8 mouse cellular contexts compared by ENCODE assay signal in genomic region chr9:41736881-41737280, GRCm38 (mm10).
DNase-seq lines count a peak whose midpoint lies in the region; ATAC-seq and TF ChIP-seq lines count a peak whose summit lies in the region.

No protein-coding gene starts in this region.

- no peak for DNase-seq in heart, postnatal 36 days
- DNase-seq in R1 (ENCODE audit: low read depth, low spot score): peak; percentile 74
- DNase-seq in forebrain, postnatal 0 days: peak; percentile 69
- DNase-seq in midbrain, embryonic 10.5 days (ENCODE audit: low spot score): no peak
- DNase-seq in thymus, adult 18-20 months: no peak
- DNase-seq in frontal cortex, adult 2 months (ENCODE audit: extremely low spot score in 1 of 2, low spot score in 1 of 2): no peak

- no peak overlapping the region for H3K9ac ChIP-seq in heart, embryonic 14.5 days (ENCODE audit: low read length)
- H3K9ac ChIP-seq in forebrain, postnatal 0 days: peak overlapping the region; percentile 73

- H3K27ac ChIP-seq in heart, embryonic 14.5 days (replicated peaks in 1 of 2; ENCODE audit: control insufficient read depth in 1 of 2, insufficient read depth in 1 of 2, low read depth in 2 of 2, low read length in 2 of 2): peak overlapping the region; percentile 78 to 90; a peak in 3 of 4 replicates
- peak overlapping the region; percentile 98 for H3K27ac ChIP-seq in forebrain, postnatal 0 days (ENCODE audit: low read depth, low read length)
- peak overlapping the region; percentile 93 for H3K27ac ChIP-seq in midbrain, embryonic 10.5 days (replicated peaks)

- TF ChIP-seq CTCF in forebrain, postnatal 0 days (IDR thresholded peaks at IDR 0.05; ENCODE audit: low read depth): no peak

- H3K9me3 ChIP-seq in heart, embryonic 14.5 days (ENCODE audit: control insufficient read depth, low read length): no peaks in the 10 kb centered on the region
- no peaks in the 10 kb centered on the region for H3K9me3 ChIP-seq in forebrain, postnatal 0 days (ENCODE audit: low read length)
- H3K9me3 ChIP-seq in midbrain, embryonic 10.5 days (replicated peaks): no peaks in the 10 kb centered on the region

- peaks cover 10 to 15% of the 10 kb centered on the region in 2 experiments; a peak in 3 of 4 replicates for H3K4me1 ChIP-seq in heart, embryonic 14.5 days (ENCODE audit: control insufficient read depth in 2 of 2, insufficient read depth in 2 of 2, low read length in 2 of 2)
- peaks cover 12% of the 10 kb centered on the region for H3K4me1 ChIP-seq in forebrain, postnatal 0 days (ENCODE audit: insufficient read depth)
- H3K4me1 ChIP-seq in midbrain, embryonic 10.5 days: peaks cover 36% of the 10 kb centered on the region

- H3K27me3 ChIP-seq in heart, embryonic 14.5 days (ENCODE audit: control insufficient read depth, insufficient read depth, low read length): no peaks in the 10 kb centered on the region
- H3K27me3 ChIP-seq in forebrain, postnatal 0 days (ENCODE audit: insufficient read depth, low read length): no peaks in the 10 kb centered on the region
- no peaks in the 10 kb centered on the region for H3K27me3 ChIP-seq in midbrain, embryonic 10.5 days (ENCODE audit: low read depth, poor library complexity, severe bottlenecking)

- H3K4me2 ChIP-seq in heart, embryonic 14.5 days (ENCODE audit: low read length): peak overlapping the region; percentile 81
- H3K4me2 ChIP-seq in forebrain, postnatal 0 days (ENCODE audit: low read depth): peak overlapping the region; percentile 74

- intact Hi-C loops in heart, postnatal 36 days (cut with DNase I): loop anchor here (5.0 to 10.0 kb wide), 2 partner anchors 155 to 252 kb away; no protein-coding TSS in a partner anchor

- H3K4me3 ChIP-seq in heart, embryonic 14.5 days (ENCODE audit: control insufficient read depth in 1 of 2, insufficient read depth in 1 of 2, low read depth in 1 of 2, low read length in 2 of 2): no peak overlapping the region
- peak overlapping the region; percentile 44 for H3K4me3 ChIP-seq in forebrain, postnatal 0 days (ENCODE audit: low read depth, low read length)
- peak overlapping the region; percentile 47 for H3K4me3 ChIP-seq in midbrain, embryonic 10.5 days

- no peak for ATAC-seq in heart, embryonic 14.5 days (ENCODE audit: insufficient number of reproducible peaks, insufficient read depth, low FRiP score, low read depth)
- ATAC-seq in forebrain, postnatal 0 days: no peak
- no peak for ATAC-seq in monocyte, adult 5-6 weeks (replicated peaks; ENCODE audit: insufficient number of reproducible peaks, low FRiP score, low TSS enrichment, poor library complexity, severe bottlenecking)

- WGBS in heart, embryonic 14.5 days: 26% methylated on average over 6 of the region's 6 CpGs
- 3% methylated on average over 6 of the region's 6 CpGs for WGBS in forebrain, postnatal 0 days
- WGBS in midbrain, embryonic 10.5 days: 11% methylated on average over 6 of the region's 6 CpGs

- no peaks in the 10 kb centered on the region for H3K36me3 ChIP-seq in heart, embryonic 14.5 days (ENCODE audit: control insufficient read depth, insufficient read depth, low read length)
- no peaks in the 10 kb centered on the region for H3K36me3 ChIP-seq in forebrain, postnatal 0 days (ENCODE audit: insufficient read depth)
- no peaks in the 10 kb centered on the region for H3K36me3 ChIP-seq in midbrain, embryonic 10.5 days

Comparison
In these comparisons a context has a peak if more than half of its experiments do, and no peak if none do; other contexts are left out.
1. H3K4me3 ChIP-seq: peak in forebrain, postnatal 0 days (single experiment) and midbrain, embryonic 10.5 days (single experiment); none in heart, embryonic 14.5 days (0 of 2).
2. DNase-seq: peak in R1 (single experiment) and forebrain, postnatal 0 days (single experiment); none in heart, postnatal 36 days (0 of 2), midbrain, embryonic 10.5 days (single experiment), thymus, adult 18-20 months (0 of 2) and frontal cortex, adult 2 months (0 of 2).
3. Peak in every context shown above with its lines, with median percentiles within 50 percentile points of each other: H3K27ac ChIP-seq.